Mouse (Mus musculus): Measurements from ENCODE around the gene 6030498E09Rik. TPM values are rescaled to one million over a fixed set of nuclear protein-coding genes. Genes with fewer than 3 reads are reported as not detected.

Gene 6030498E09Rik
- 0.06 and 0.13 TPM in 2 replicates for polyA plus RNA-seq (2012; rRNA removed)

DNA sequence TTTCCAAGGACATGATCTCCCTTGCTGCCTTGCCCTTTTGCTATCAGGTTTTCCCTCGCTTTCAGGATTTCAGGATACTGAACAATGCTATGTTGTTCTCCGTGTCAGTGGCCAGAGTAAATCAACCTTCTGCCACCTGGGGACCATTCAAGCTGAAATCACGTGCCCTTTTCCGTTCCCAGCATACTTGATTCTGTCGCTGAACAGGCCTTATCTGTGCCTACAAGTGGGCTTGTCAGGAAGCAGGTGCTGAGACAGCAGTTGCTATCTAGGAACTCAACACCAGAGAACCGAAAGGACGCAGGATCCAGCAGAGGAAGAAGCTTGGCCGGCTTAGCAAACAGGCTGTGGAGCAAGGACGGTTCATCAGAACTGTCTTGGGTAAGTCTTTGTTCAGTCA, at the start of gene 6030498E09Rik:
Gene 6030498E09Rik (plus strand): TSS at position 194 of the 400 bp plus-strand sequence.

Other genes starting within 250 kb of the 6030498E09Rik start
- 7.6 and 9.4 TPM in 2 replicates for gene Cul4b, start 196.5 kb upstream of the 6030498E09Rik start, polyA plus RNA-seq (2012; rRNA removed)
- 28.8 and 29.0 TPM in 2 replicates for gene Mcts1, start 172.1 kb upstream of the 6030498E09Rik start, polyA plus RNA-seq (2012; rRNA removed)
- gene C1galt1c1, start 137.6 kb upstream of the 6030498E09Rik start, polyA plus RNA-seq (2012; rRNA removed): 9.0 and 10.8 TPM in 2 replicates

All from liver, embryonic 14 days (tissue).